Mouse (Mus musculus) thymus, postnatal 10 days (tissue): ENCODE data around the gene Selenof.

Experiments
- DNase-seq, 2 experiments: peaks; one replicate each; pipeline ENCODE4 v3.0.0; 2021; ENCODE audit warnings: low spot score in 2 of 2

Gene Selenof

GRCm38 (mm10) chr3:144570047-144570815, at the start of gene Selenof, which contains the start of gene Hs2st1:
TSS of gene Selenof (plus strand) at chr3:144570304.
TSS of gene Hs2st1 (minus strand) at chr3:144570181.
- peak; percentile 94 to 98 for DNase-seq

- no peak for DNase-seq
These were observed 42.2 kb upstream of the Selenof start for GRCm38 (mm10) chr3:144527918-144528317.

DNA sequence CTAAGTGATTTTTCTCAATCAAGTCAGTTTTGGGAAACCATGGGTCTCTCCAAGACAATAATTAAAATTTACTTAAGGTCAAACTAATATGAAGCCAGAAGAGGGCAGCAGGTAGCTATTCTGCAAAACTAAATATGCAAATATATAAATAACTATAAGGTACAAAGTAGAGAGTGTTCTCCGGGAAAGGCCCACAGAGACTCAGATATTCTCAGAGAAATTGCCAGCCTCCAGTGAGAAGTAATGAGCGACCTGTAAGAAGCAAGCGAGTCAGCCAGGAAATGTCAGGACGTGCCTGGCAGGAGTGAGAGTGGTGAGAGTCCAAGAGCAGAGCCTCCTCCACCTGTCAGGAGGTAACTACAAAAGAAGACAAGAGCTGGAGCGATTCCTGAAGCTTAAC, 39.1 kb upstream of the Selenof start:
- no peak for DNase-seq

DNA sequence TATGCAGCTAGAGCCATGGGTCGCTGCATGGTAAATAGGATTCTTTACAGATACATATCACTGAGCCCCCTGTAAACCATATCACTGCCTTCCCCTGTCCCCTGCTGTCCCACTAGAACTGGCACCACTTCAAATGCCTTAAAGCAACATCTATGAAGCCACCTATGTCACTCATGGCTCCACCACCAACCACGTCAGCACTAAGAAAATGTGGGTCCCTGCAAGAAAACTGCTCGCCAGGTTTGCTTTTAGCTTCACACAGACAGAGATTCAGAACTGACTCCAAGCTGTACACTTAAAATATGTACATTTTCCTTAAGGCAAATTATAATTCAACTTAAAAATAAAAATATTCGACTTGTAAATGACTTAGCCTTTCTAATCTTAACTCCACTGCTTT, 35.0 kb upstream of the Selenof start:
- no peak for DNase-seq

DNA sequence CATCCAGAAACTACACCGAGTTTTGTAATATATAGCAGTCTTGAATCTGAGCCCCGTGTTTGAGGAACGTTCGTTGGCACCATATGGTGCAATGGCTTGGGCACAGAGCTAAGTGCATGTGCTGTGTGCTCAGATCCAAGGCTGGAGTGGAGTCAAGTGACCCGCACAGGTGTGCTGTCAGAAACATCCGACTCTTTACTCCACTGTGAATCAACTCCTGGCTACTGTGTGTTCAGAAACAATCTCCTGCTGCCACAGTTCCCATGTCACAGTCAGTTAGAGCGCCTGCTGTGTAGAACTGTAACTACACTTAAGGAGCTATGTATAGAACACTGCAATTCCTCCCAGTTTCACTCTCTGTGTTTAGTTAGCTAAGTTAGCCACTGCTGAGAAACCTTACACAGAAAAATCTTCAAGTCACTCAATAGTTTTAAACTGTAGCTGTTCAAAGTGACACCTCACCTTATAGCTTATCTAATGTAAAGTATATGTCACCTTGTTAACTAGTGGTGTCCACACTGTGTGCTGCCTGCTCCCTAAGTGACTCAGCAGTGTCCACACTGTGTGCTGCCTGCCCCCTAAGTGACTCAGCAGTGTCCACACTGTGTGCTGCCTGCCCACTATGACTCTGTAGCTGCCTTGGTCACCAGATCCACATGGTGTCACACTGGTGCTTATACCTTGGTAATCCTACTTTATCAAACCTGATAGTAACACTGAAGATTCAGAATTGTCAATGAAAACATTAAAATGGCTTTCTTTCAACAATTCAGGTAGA, 32.8 kb upstream of the Selenof start:
- peak in 1 of 2 experiments; percentile 27 for DNase-seq

GRCm38 (mm10) chr3:144539051-144539450, 31.1 kb upstream of the Selenof start:
- DNase-seq = no peak

DNA sequence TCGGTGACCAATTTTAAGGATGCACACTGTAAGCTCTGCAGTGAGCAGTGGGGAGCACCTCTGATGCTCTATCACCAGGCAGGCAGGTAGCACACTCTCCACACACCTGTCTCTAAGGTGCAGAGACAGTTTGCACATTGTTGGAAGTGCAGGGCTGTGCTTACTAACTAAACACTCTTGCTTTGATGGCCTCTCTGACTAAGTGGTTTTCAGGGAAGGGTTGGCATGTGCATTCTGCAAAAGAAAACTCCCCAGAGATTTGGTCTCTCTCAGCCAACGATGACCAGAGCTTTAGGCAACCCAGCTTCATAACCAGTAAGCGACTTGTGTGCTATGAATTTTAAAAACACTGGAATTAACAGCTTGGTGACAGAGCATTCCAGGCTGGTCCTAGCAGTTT, 29.3 kb upstream of the Selenof start:
- no peak for DNase-seq

GRCm38 (mm10) chr3:144541906-144542438, 28.1 kb upstream of the Selenof start:
- no peak for DNase-seq

DNA sequence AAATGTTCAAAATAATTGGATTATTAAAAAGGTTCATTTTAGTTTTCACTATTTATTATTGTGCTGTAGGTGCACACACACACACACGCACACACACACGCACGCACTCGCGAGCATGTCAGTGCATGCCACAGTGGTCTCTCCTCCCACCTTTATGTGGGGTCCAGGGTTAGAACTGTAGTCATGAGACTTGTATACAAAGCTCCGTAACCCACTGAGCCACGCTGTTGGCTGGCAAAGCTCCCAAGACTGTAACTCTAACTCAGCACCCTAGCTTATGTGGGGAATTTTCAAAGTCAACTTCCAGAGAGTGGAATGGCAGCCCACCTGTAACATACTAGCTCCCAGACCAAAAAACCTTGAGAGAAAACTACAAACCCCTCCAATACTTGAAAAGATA, 25.0 kb upstream of the Selenof start:
- DNase-seq = no peak

DNA sequence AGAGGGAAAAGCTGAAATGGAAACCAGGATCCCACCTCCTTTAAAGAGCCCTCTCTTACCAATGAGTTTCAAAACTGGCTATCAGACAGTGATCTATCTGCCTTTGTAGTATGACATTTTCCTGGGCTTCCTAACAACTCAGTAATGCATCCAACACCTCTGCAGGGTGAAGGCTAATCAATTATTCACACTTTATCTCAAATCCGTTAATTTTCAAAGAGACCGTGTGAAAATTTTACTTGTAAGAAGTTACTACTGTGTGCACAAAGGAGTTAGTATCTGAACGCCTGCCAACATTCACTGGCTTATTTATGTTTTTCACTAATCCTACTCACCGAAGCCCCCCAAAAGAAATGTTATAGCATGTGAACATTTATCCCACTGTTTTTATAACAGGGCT, 24.3 kb upstream of the Selenof start:
- no peak for DNase-seq

- no peak for DNase-seq
These were observed 23.6 kb upstream of the Selenof start for GRCm38 (mm10) chr3:144546490-144546889.

- peak; percentile 56 to 64 for DNase-seq
These were observed 21.8 kb upstream of the Selenof start for GRCm38 (mm10) chr3:144548186-144548845.

DNA sequence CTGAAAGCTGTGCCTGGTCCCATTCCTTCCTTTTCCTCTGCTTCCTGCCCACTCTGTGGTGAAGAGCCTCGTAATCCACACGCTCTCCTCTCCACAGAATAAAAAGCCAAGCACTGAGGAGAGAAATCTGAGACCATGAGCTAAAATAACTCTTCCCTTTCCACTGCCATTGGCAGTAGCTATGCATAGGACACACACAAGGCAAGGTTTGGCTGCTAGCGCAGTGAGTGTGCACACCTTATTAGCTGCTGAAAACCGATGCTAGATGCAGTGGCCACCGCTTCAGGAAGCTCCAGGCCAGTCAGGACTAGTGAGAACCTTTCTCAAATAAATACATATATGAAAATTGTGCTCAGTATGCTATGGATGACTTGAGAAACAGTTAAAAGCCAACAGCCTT, 20.1 kb upstream of the Selenof start:
- no peak for DNase-seq

DNA sequence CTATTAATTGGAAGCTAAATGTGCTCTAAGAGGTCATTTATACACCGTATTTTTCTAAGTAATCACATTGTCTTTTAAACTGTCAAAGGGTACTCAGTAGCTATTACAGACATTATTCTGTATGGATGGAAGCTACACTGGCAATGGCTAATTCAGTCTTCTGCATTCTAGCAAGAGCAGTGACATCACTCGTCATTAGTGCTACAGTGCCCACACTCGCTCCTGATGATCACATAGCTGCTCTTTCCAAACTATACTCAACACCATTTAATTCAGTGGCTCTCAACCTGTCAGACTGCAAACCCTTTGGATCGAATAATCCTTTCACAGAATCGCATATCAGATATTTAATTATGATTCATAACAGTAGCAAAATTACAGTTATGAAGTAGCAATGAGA, 19.4 kb upstream of the Selenof start:
- DNase-seq = no peak

GRCm38 (mm10) chr3:144551416-144551815, 18.7 kb upstream of the Selenof start:
- peak in 1 of 2 experiments; percentile 45 for DNase-seq

GRCm38 (mm10) chr3:144553942-144554341, 16.2 kb upstream of the Selenof start:
- no peak for DNase-seq

- DNase-seq = no peak
These were observed 15.6 kb upstream of the Selenof start for GRCm38 (mm10) chr3:144554503-144554902.

GRCm38 (mm10) chr3:144555144-144555543, 15.0 kb upstream of the Selenof start:
- DNase-seq = no peak

- no peak for DNase-seq
These were observed 13.3 kb upstream of the Selenof start for GRCm38 (mm10) chr3:144556625-144557324.

GRCm38 (mm10) chr3:144558274-144558673, 11.8 kb upstream of the Selenof start:
- DNase-seq = no peak

- peak in 1 of 2 experiments; percentile 41 for DNase-seq
These were observed 8.4 kb upstream of the Selenof start for GRCm38 (mm10) chr3:144561511-144562250.
